ENCODE assay signal across 8 mouse cellular contexts in the genomic region with DNA sequence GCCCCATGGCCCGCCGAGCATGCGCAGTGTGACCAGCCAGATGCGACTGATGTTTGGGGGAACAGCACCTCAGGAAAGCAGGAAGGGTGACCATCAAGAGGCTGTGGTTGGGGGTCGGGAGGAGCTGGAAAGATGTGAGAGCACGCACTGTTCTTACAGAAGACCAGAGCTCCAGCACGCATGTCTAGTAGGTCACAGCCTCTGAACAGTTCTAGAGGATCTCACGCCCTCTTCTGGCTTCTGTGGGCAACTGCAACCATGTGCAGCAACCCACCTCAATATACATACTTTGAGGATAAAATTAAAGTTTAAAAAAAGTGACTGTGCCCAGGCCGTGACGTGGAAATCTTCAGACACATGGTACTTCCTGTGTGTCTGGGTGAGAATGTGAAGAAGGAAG. TPM values are rescaled to one million over a fixed set of nuclear protein-coding genes. Genes with fewer than 3 reads are reported as not detected.
DNase-seq lines count a peak whose midpoint lies in the region; ATAC-seq and TF ChIP-seq lines count a peak whose summit lies in the region.
"Had no signal": no experiment of that assay in that cellular context is flagged by ENCODE, and none has a peak within 500 bp of the region (broad histone marks: within the 10 kb centered on the region; RNA-seq: fewer than 3 reads in every experiment).

No protein-coding gene starts in this region.

- H3K9ac ChIP-seq in kidney, embryonic 16.5 days (replicated peaks; ENCODE audit: low read length) = no peak overlapping the region
- no peak overlapping the region for H3K9ac ChIP-seq in liver, embryonic 14.5 days (replicated peaks)
- H3K9ac ChIP-seq: limb, embryonic 13.5 days had no signal

- WGBS in kidney, adult 2 months = 72% methylated on average over 10 of the region's 10 CpGs
- WGBS in kidney, embryonic 16.5 days = 59% methylated on average over 10 of the region's 10 CpGs
- 62% methylated on average over 10 of the region's 10 CpGs for WGBS in liver, embryonic 14.5 days (ENCODE audit: insufficient replicate concordance)

- H3K4me1 ChIP-seq in kidney, adult 2 months (ENCODE audit: control insufficient read depth, insufficient read depth, low read length) = 0 out of 2 replicates have a peak, but pooled peaks cover 4% of the 10 kb centered on the region
- peaks cover 21% of the 10 kb centered on the region for H3K4me1 ChIP-seq in kidney, embryonic 16.5 days (ENCODE audit: insufficient read depth, low read length)
- H3K4me1 ChIP-seq in E14TG2a.4 (replicated peaks; ENCODE audit: low read depth, low read length) = peaks cover 29% of the 10 kb centered on the region
- peaks cover 0 to 5% of the 10 kb centered on the region in 2 experiments; a peak in 1 of 4 replicates for H3K4me1 ChIP-seq in liver, embryonic 14.5 days (replicated peaks; ENCODE audit: control insufficient read depth in 2 of 2, insufficient read depth in 2 of 2, low read length in 1 of 2)

- no peaks in the 10 kb centered on the region for H3K9me3 ChIP-seq in kidney, embryonic 16.5 days (ENCODE audit: low read length)
- H3K9me3 ChIP-seq in E14TG2a.4 (ENCODE audit: low read length) = no peaks in the 10 kb centered on the region
- H3K9me3 ChIP-seq in liver, embryonic 14.5 days (ENCODE audit: control insufficient read depth, low read length) = no peaks in the 10 kb centered on the region
- H3K9me3 ChIP-seq: limb, embryonic 13.5 days had no signal

- no peaks in the 10 kb centered on the region for H3K27me3 ChIP-seq in kidney, adult 2 months (replicated peaks; ENCODE audit: control insufficient read depth, insufficient read depth, low read length)
- no peaks in the 10 kb centered on the region for H3K27me3 ChIP-seq in kidney, embryonic 16.5 days (ENCODE audit: insufficient read depth, low read length)
- H3K27me3 ChIP-seq in E14TG2a.4 (ENCODE audit: insufficient read depth, low read length) = no peaks in the 10 kb centered on the region
- no peaks in the 10 kb centered on the region for H3K27me3 ChIP-seq in liver, embryonic 14.5 days (ENCODE audit: control insufficient read depth, insufficient read depth, low read length)
- H3K27me3 ChIP-seq: limb, embryonic 13.5 days had no signal

- no peak for TF ChIP-seq EP300 in liver, embryonic 14.5 days (IDR thresholded peaks at IDR 0.05; ENCODE audit: low read depth)

- H3K36me3 ChIP-seq in kidney, adult 2 months (ENCODE audit: control insufficient read depth, insufficient read depth, low read length) = no peaks in the 10 kb centered on the region
- H3K36me3 ChIP-seq in kidney, embryonic 16.5 days (ENCODE audit: insufficient read depth, low read length) = no peaks in the 10 kb centered on the region; the same call in 1 of the 2 replicates
- peaks cover 31% of the 10 kb centered on the region for H3K36me3 ChIP-seq in E14TG2a.4 (ENCODE audit: insufficient read depth, low read length)
- H3K36me3 ChIP-seq in liver, embryonic 14.5 days (replicated peaks; ENCODE audit: control insufficient read depth, insufficient read depth, low read depth) = no peaks in the 10 kb centered on the region

- no peak overlapping the region for H3K4me2 ChIP-seq in kidney, embryonic 16.5 days (replicated peaks; ENCODE audit: low read depth, low read length)
- no peak overlapping the region for H3K4me2 ChIP-seq in liver, embryonic 14.5 days (ENCODE audit: low read depth)
- H3K4me2 ChIP-seq: limb, embryonic 13.5 days had no signal

- no peak overlapping the region for H3K4me3 ChIP-seq in kidney, adult 2 months (ENCODE audit: insufficient read depth, low read depth, low read length)
- H3K4me3 ChIP-seq in kidney, embryonic 16.5 days (ENCODE audit: low read length) = no peak overlapping the region
- peak overlapping the region; percentile 23; the same call in 1 of the 2 replicates for H3K4me3 ChIP-seq in E14TG2a.4 (replicated peaks; ENCODE audit: low read length)
- no peak overlapping the region for H3K4me3 ChIP-seq in liver, embryonic 14.5 days (ENCODE audit: insufficient read depth in 1 of 2, low read depth in 2 of 2, low read length in 2 of 2)
- H3K4me3 ChIP-seq: limb, embryonic 13.5 days had no signal

- TF ChIP-seq CTCF in kidney, adult 2 months (conservative IDR thresholded peaks at IDR 0.05; ENCODE audit: insufficient read depth, insufficient read length, low read depth, low read length) = peak; percentile 80
- TF ChIP-seq CTCF in E14TG2a.4 (conservative IDR thresholded peaks at IDR 0.05; ENCODE audit: low read length) = peak; percentile 77
- peak; percentile 64 for TF ChIP-seq CTCF in liver, embryonic 14.5 days (IDR thresholded peaks at IDR 0.05; ENCODE audit: low read depth)

- ATAC-seq in kidney, embryonic 16.5 days (ENCODE audit: low FRiP score, low TSS enrichment) = no peak
- ATAC-seq in liver, embryonic 14.5 days (ENCODE audit: insufficient read depth) = no peak

- H3K27ac ChIP-seq in kidney, adult 2 months (ENCODE audit: insufficient read depth, low read depth, low read length) = no peak overlapping the region
- H3K27ac ChIP-seq in kidney, embryonic 16.5 days (ENCODE audit: low read length) = no peak overlapping the region
- no peak overlapping the region for H3K27ac ChIP-seq in liver, embryonic 14.5 days
- H3K27ac ChIP-seq: limb, embryonic 13.5 days had no signal

- DNase-seq in kidney, adult 2 months = peak; percentile 47
- peak; percentile 69 for DNase-seq in ZHBTc4 (ENCODE audit: low read depth, low spot score)
- DNase-seq in liver, embryonic 14.5 days (ENCODE audit: low read depth in 3 of 3, low spot score in 3 of 3) = no peak
- no peak for DNase-seq in frontal cortex, postnatal 14 days (ENCODE audit: low spot score in 2 of 2)
- DNase-seq in ovary, postnatal 14 days (ENCODE audit: low spot score) = no peak

- no peak for TF ChIP-seq POLR2A in kidney, adult 2 months (IDR thresholded peaks at IDR 0.05; ENCODE audit: low read depth, low read length)

RNA-seq across cellular contexts. Expression of gene Rcan1, which starts 25.3 kb away (rescaled TPM):
- 36.2 and 44.4 TPM in 2 replicates for polyA plus RNA-seq in kidney, adult 2 months (2012; rRNA removed)
- 33.4 and 33.9 TPM in 2 replicates for polyA plus RNA-seq in kidney, embryonic 16.5 days (2015; fragmentation: Nextera tagmentation; extraction: Ambion mirVana)
- polyA plus RNA-seq in liver, embryonic 14.5 days (2012; rRNA removed) = 4.5 and 6.2 TPM in 2 replicates
- polyA plus RNA-seq in liver, embryonic 14.5 days (2014; fragmentation: Nextera tagmentation; extraction: Ambion mirVana) = 8.7 and 9.8 TPM in 2 replicates

RNA-seq across cellular contexts. Expression of gene Clic6, which starts 40.2 kb away (rescaled TPM):
- 3.2 and 3.6 TPM in 2 replicates for polyA plus RNA-seq in kidney, adult 2 months (2012; rRNA removed)
- polyA plus RNA-seq in kidney, embryonic 16.5 days (2015; fragmentation: Nextera tagmentation; extraction: Ambion mirVana) = 6.9 and 8.1 TPM in 2 replicates
- polyA plus RNA-seq in liver, embryonic 14.5 days (2012; rRNA removed) = 0.14 and 0.28 TPM in 2 replicates
- 0.11 and 0.13 TPM in 2 replicates for polyA plus RNA-seq in liver, embryonic 14.5 days (2014; fragmentation: Nextera tagmentation; extraction: Ambion mirVana)

Comparison
In these comparisons a context has a peak if more than half of its experiments do, and no peak if none do; other contexts are left out.
1. DNase-seq: peak in kidney, adult 2 months (single experiment) and ZHBTc4 (single experiment); none in liver, embryonic 14.5 days (0 of 3), frontal cortex, postnatal 14 days (0 of 2) and ovary, postnatal 14 days (single experiment).
2. Peak in every context shown above with its lines, with median percentiles within 50 percentile points of each other: CTCF ChIP-seq.